Mouse (Mus musculus) liver, embryonic 11.5 days (tissue): Measurements from ENCODE around the gene Cnga1. TPM values are rescaled to one million over a fixed set of nuclear protein-coding genes. Genes with fewer than 3 reads are reported as not detected.

Experiments used
- ATAC-seq: fragments of 200-750 bp; cut with Nextera tagmentation; replicated peaks from 2 replicates; pipeline ENCODE4 v1.8.0; 2017; ENCODE audit warnings: moderate number of reproducible peaks, mild to moderate bottlenecking, moderate TSS enrichment, moderate library complexity; ENCODE audit not compliant: low FRiP score
- DNase-seq: peaks from one replicate; pipeline ENCODE4 v3.0.0-alpha.2; 2017; ENCODE audit warnings: low spot score
- H3K27ac ChIP-seq: fragments of 300-500 bp; sonication (generic); 2 replicates; pipeline ENCODE4 v1.5.1; 2014; ENCODE audit warnings: mild to moderate bottlenecking, low read depth, low read length, control low read depth
- H3K27me3 ChIP-seq: fragments of 300-500 bp; sonication (generic); replicated peaks from 2 replicates; pipeline ENCODE4 v1.6.1; 2014; ENCODE audit warnings: low read length, mixed read lengths; ENCODE audit not compliant: control insufficient read depth, insufficient read depth
- H3K36me3 ChIP-seq: fragments of 300-500 bp; sonication (generic); 2 replicates; pipeline ENCODE4 v1.6.1; 2014; ENCODE audit warnings: mild to moderate bottlenecking, low read length, moderate library complexity, mixed read lengths; ENCODE audit not compliant: control insufficient read depth, insufficient read depth
- H3K4me1 ChIP-seq: fragments of 300-500 bp; sonication (generic); replicated peaks from 2 replicates; pipeline ENCODE4 v1.6.1; 2014; ENCODE audit warnings: low read length, mixed read lengths; ENCODE audit not compliant: control insufficient read depth, insufficient read depth
- H3K4me2 ChIP-seq: fragments of 300-500 bp; sonication (generic); 2 replicates; pipeline ENCODE4 v1.6.1; 2014; ENCODE audit warnings: mild to moderate bottlenecking, control low read depth, moderate library complexity
- H3K4me3 ChIP-seq: fragments of 300-500 bp; sonication (generic); 2 replicates; pipeline ENCODE4 v1.5.1; 2014; ENCODE audit warnings: low read depth, low read length, control low read depth
- H3K9ac ChIP-seq: fragments of 300-500 bp; sonication (generic); 2 replicates; pipeline ENCODE4 v1.6.1; 2014; ENCODE audit warnings: low read depth, low read length, control low read depth
- H3K9me3 ChIP-seq: fragments of 300-500 bp; sonication (generic); 2 replicates; pipeline ENCODE4 v1.6.1; 2016; ENCODE audit warnings: low read length, inconsistent platforms, mixed read lengths; ENCODE audit not compliant: control insufficient read depth
- WGBS: fragments of 180-500 bp; shearing (Covaris S2); extraction: QIAGEN DNeasy Blood & Tissue Kit; methylation state at CpG from one replicate; pipeline ENCODE4 v1.1.7; 2014; 5-methylcytosine and 5-hydroxymethylcytosine counted together
- polyA plus RNA-seq: library from polyadenylated mRNA; unstranded; fragments of >200 nt; fragmentation: Nextera tagmentation; extraction: Ambion mirVana; gene quantifications from 2 replicates; pipeline ENCODE4 v1.2.1, GENCODE M21; 2014

Cnga1 gene
- polyA plus RNA-seq, 1 experiment from 2014 or later: not detected

- DNase-seq (peak; percentile 79), ATAC-seq (peak; percentile 96)
- Histone ChIP-seq H3K27me3 (peaks cover 9% of the 10 kb centered on the region), H3K36me3 (no peaks in the 10 kb centered on the region), H3K27ac (no peak within 1 kb of the TSS), H3K4me1 (no peaks in the 10 kb centered on the region; the same call in 1 of the 2 replicates), H3K4me3 (peak within 1 kb of the TSS; percentile 47), H3K9me3 (no peaks in the 10 kb centered on the region), H3K4me2 (peak within 1 kb of the TSS; percentile 72), H3K9ac (no peak within 1 kb of the TSS)
- 1% methylated on average over 25 of the region's 25 CpGs for WGBS
Observed at GRCm38 (mm10) chr5:72647418-72647907, 3.4 kb upstream of the Cnga1 start, which contains the start of gene Nipal1. TSS of gene Nipal1 (plus strand) at chr5:72647795.

GRCm38 (mm10) chr5:72646996-72647395 is 2.9 kb upstream of the Cnga1 start:
- Histone ChIP-seq H3K9ac (no peak overlapping the region), H3K36me3 (no peaks in the 10 kb centered on the region), H3K4me3 (peak overlapping the region; percentile 47), H3K27me3 (peaks cover 9% of the 10 kb centered on the region), H3K9me3 (no peaks in the 10 kb centered on the region), H3K4me2 (peak overlapping the region; percentile 72), H3K4me1 (no peaks in the 10 kb centered on the region; the same call in 1 of the 2 replicates), H3K27ac (no peak overlapping the region)
- DNase-seq (no peak), ATAC-seq (no peak)
- WGBS: 33% methylated on average over 10 of the region's 10 CpGs

GRCm38 (mm10) chr5:72646131-72646530 is 2.1 kb upstream of the Cnga1 start:
- DNase-seq (no peak), ATAC-seq (no peak)
- Histone ChIP-seq H3K9ac (no peak overlapping the region), H3K4me1 (no peaks in the 10 kb centered on the region; the same call in 1 of the 2 replicates), H3K4me2 (no peak overlapping the region), H3K4me3 (no peak overlapping the region), H3K36me3 (no peaks in the 10 kb centered on the region), H3K27me3 (peaks cover 9% of the 10 kb centered on the region), H3K27ac (no peak overlapping the region), H3K9me3 (no peaks in the 10 kb centered on the region)
- 40% methylated on average over 10 of the region's 10 CpGs for WGBS

GRCm38 (mm10) chr5:72643655-72644054 is 420 bp downstream of the Cnga1 start:
- H3K27me3 ChIP-seq: peaks cover 7% of the 10 kb centered on the region; the same call in 1 of the 2 replicates
- WGBS: 67% methylated on average over 7 of the region's 7 CpGs
- H3K4me3 ChIP-seq: no peak overlapping the region
- H3K27ac ChIP-seq: no peak overlapping the region
- no peak overlapping the region for H3K9ac ChIP-seq
- no peaks in the 10 kb centered on the region for H3K9me3 ChIP-seq
- no peak overlapping the region for H3K4me2 ChIP-seq
- H3K4me1 ChIP-seq: no peaks in the 10 kb centered on the region; the same call in 1 of the 2 replicates
- no peaks in the 10 kb centered on the region for H3K36me3 ChIP-seq
- no peak for ATAC-seq
- DNase-seq: no peak

- DNase-seq: no peak
- 90% methylated on average over 1 of the region's 1 CpGs for WGBS
- H3K27ac ChIP-seq: no peak overlapping the region
- H3K4me2 ChIP-seq: no peak overlapping the region
- no peak overlapping the region for H3K9ac ChIP-seq
- no peaks in the 10 kb centered on the region for H3K4me1 ChIP-seq
- ATAC-seq: no peak
- H3K4me3 ChIP-seq: no peak overlapping the region
- H3K36me3 ChIP-seq: no peaks in the 10 kb centered on the region
- no peaks in the 10 kb centered on the region for H3K9me3 ChIP-seq
- H3K27me3 ChIP-seq: no peaks in the 10 kb centered on the region
Observed at GRCm38 (mm10) chr5:72640072-72640471, 4.0 kb downstream of the Cnga1 start.

- Histone ChIP-seq H3K36me3 (no peaks in the 10 kb centered on the region), H3K4me2 (no peak overlapping the region), H3K27ac (no peak overlapping the region), H3K27me3 (no peaks in the 10 kb centered on the region), H3K4me3 (no peak overlapping the region), H3K9me3 (no peaks in the 10 kb centered on the region), H3K9ac (no peak overlapping the region), H3K4me1 (no peaks in the 10 kb centered on the region)
- DNase-seq (no peak), ATAC-seq (no peak)
- 86% methylated on average over 3 of the region's 3 CpGs for WGBS
Observed at GRCm38 (mm10) chr5:72636576-72636975, 7.5 kb downstream of the Cnga1 start.

GRCm38 (mm10) chr5:72636122-72636521 is 8.0 kb downstream of the Cnga1 start:
- no peak overlapping the region for H3K9ac ChIP-seq
- ATAC-seq: no peak
- no peak for DNase-seq
- no peaks in the 10 kb centered on the region for H3K9me3 ChIP-seq
- no peak overlapping the region for H3K4me3 ChIP-seq
- no peak overlapping the region for H3K27ac ChIP-seq
- H3K27me3 ChIP-seq: no peaks in the 10 kb centered on the region
- WGBS: 41% methylated on average over 3 of the region's 3 CpGs
- H3K36me3 ChIP-seq: no peaks in the 10 kb centered on the region
- H3K4me1 ChIP-seq: no peaks in the 10 kb centered on the region
- no peak overlapping the region for H3K4me2 ChIP-seq

- WGBS: 50% methylated on average over 9 of the region's 9 CpGs
- no peak overlapping the region for H3K27ac ChIP-seq
- H3K4me2 ChIP-seq: no peak overlapping the region
- ATAC-seq (no peak), DNase-seq (no peak)
- H3K9me3 ChIP-seq: no peaks in the 10 kb centered on the region
- H3K27me3 ChIP-seq: no peaks in the 10 kb centered on the region
- H3K4me3 ChIP-seq: no peak overlapping the region
- H3K36me3 ChIP-seq: no peaks in the 10 kb centered on the region
- H3K4me1 ChIP-seq: no peaks in the 10 kb centered on the region
- H3K9ac ChIP-seq: no peak overlapping the region
Observed at GRCm38 (mm10) chr5:72634791-72635271, 9.2 kb downstream of the Cnga1 start.

- H3K4me1 ChIP-seq: no peaks in the 10 kb centered on the region
- 80% methylated on average over 6 of the region's 6 CpGs for WGBS
- no peak overlapping the region for H3K27ac ChIP-seq
- no peaks in the 10 kb centered on the region for H3K9me3 ChIP-seq
- no peak overlapping the region for H3K9ac ChIP-seq
- DNase-seq: no peak
- H3K4me2 ChIP-seq: no peak overlapping the region
- no peak overlapping the region for H3K4me3 ChIP-seq
- no peak for ATAC-seq
- H3K27me3 ChIP-seq: no peaks in the 10 kb centered on the region
- no peaks in the 10 kb centered on the region for H3K36me3 ChIP-seq
Observed at GRCm38 (mm10) chr5:72630026-72630425, 14.0 kb downstream of the Cnga1 start.
